Mouse (Mus musculus) neural tube, embryonic 14.5 days (tissue): ENCODE measurements around the gene Sdcbp2. TPM values are rescaled to one million over a fixed set of nuclear protein-coding genes. Genes with fewer than 3 reads are reported as not detected.
"Not testable (repeated sequence)": the region's sequence is repeated elsewhere in the genome, so short reads cannot be mapped to it uniquely, and the experiment has no call there.

Experiments
- ATAC-seq: fragments of 200-750 bp; cut with Nextera tagmentation; 2 replicates; pipeline ENCODE4 v1.8.0; 2017; ENCODE audit warnings: low read depth, mild to moderate bottlenecking, moderate TSS enrichment, moderate library complexity
- H3K27ac ChIP-seq: fragments of 300-500 bp; sonication (generic); 2 replicates; pipeline ENCODE4 v1.5.1; 2014; ENCODE audit warnings: low read depth, mild to moderate bottlenecking, control low read depth, low read length, moderate library complexity, mixed read lengths
- H3K27me3 ChIP-seq: fragments of 300-500 bp; sonication (generic); 2 replicates; pipeline ENCODE4 v1.6.1; 2014; ENCODE audit warnings: low read length; ENCODE audit not compliant: control insufficient read depth, insufficient read depth
- H3K36me3 ChIP-seq: fragments of 300-500 bp; sonication (generic); 2 replicates; pipeline ENCODE4 v1.6.1; 2014; ENCODE audit warnings: low read length, mixed read lengths; ENCODE audit not compliant: control insufficient read depth, insufficient read depth
- H3K4me1 ChIP-seq: fragments of 300-500 bp; sonication (generic); 2 replicates; pipeline ENCODE4 v1.6.1; 2014; ENCODE audit warnings: low read length; ENCODE audit not compliant: control insufficient read depth, insufficient read depth
- H3K4me2 ChIP-seq: fragments of 300-500 bp; sonication (generic); 2 replicates; pipeline ENCODE4 v1.6.1; 2014; ENCODE audit warnings: mild to moderate bottlenecking, low read depth, low read length, control low read depth
- H3K4me3 ChIP-seq: fragments of 300-500 bp; sonication (generic); 2 replicates; pipeline ENCODE4 v1.5.1; 2014; ENCODE audit warnings: low read depth, low read length, control low read depth, mixed read lengths
- H3K9ac ChIP-seq: fragments of 300-500 bp; sonication (generic); replicated peaks from 2 replicates; pipeline ENCODE4 v1.6.1; 2014; ENCODE audit warnings: low read depth, mild to moderate bottlenecking, control low read depth, low read length, mixed read lengths
- H3K9me3 ChIP-seq: fragments of 300-500 bp; sonication (generic); 2 replicates; pipeline ENCODE4 v1.6.1; 2016; ENCODE audit warnings: low read length; ENCODE audit not compliant: control insufficient read depth
- WGBS: fragments of 180-500 bp; shearing (Covaris S2); extraction: QIAGEN DNeasy Blood & Tissue Kit; methylation state at CpG from one replicate; pipeline ENCODE4 v1.1.7; 2014; 5-methylcytosine and 5-hydroxymethylcytosine counted together
- polyA plus RNA-seq: library from polyadenylated mRNA; unstranded; fragments of >200 nt; fragmentation: Nextera tagmentation; extraction: Ambion mirVana; gene quantifications from 2 replicates; pipeline ENCODE4 v1.2.1, GENCODE M21; 2014

Sdcbp2 gene
- polyA plus RNA-seq, 1 experiment from 2014 or later, result 0.72 TPM

GRCm38 (mm10) chr2:151609974-151610373 lies 37.6 kb downstream of the Sdcbp2 start:
- Histone ChIP-seq H3K4me2 (no peak overlapping the region), H3K4me3 (no peak overlapping the region), H3K36me3 (no peaks in the 10 kb centered on the region), H3K27ac (no peak overlapping the region), H3K9ac (no peak overlapping the region), H3K4me1 (peaks cover 5% of the 10 kb centered on the region), H3K9me3 (no peaks in the 10 kb centered on the region), H3K27me3 (no peaks in the 10 kb centered on the region)
- WGBS, result 22% methylated on average over 3 of the region's 3 CpGs
- peak; percentile 44; the same call in 1 of the 2 replicates for ATAC-seq

- H3K4me2 ChIP-seq, H3K4me3 ChIP-seq, H3K9me3 ChIP-seq, H3K9ac ChIP-seq, H3K27me3 ChIP-seq, H3K4me1 ChIP-seq, ATAC-seq, H3K36me3 ChIP-seq, H3K27ac ChIP-seq: not testable (repeated sequence)
- WGBS, result 90% methylated on average over 6 of the region's 8 CpGs
Observed at GRCm38 (mm10) chr2:151615779-151616178, 43.4 kb downstream of the Sdcbp2 start.

- Histone ChIP-seq H3K4me3 (no peak overlapping the region), H3K9me3 (no peaks in the 10 kb centered on the region), H3K27me3 (no peaks in the 10 kb centered on the region), H3K4me2 (no peak overlapping the region), H3K36me3 (no peaks in the 10 kb centered on the region), H3K4me1 (peaks cover 5% of the 10 kb centered on the region; the same call in 1 of the 2 replicates), H3K27ac (0 out of 2 replicates have a peak overlapping the region, but pooled peaks have one; percentile 28), H3K9ac (no peak overlapping the region)
- peak; percentile 51; the same call in 1 of the 2 replicates for ATAC-seq
- 63% methylated on average over 6 of the region's 6 CpGs for WGBS
Observed at GRCm38 (mm10) chr2:151616551-151617329, 44.3 kb downstream of the Sdcbp2 start.

GRCm38 (mm10) chr2:151623776-151624175 lies 51.4 kb downstream of the Sdcbp2 start:
- H3K4me3 ChIP-seq, result no peak overlapping the region
- H3K9me3 ChIP-seq, result no peaks in the 10 kb centered on the region
- no peaks in the 10 kb centered on the region for H3K27me3 ChIP-seq
- H3K36me3 ChIP-seq, result no peaks in the 10 kb centered on the region
- ATAC-seq, result no peak
- 33% methylated on average over 3 of the region's 3 CpGs for WGBS
- H3K4me1 ChIP-seq, result no peaks in the 10 kb centered on the region
- H3K4me2 ChIP-seq, result no peak overlapping the region
- H3K27ac ChIP-seq, result no peak overlapping the region
- no peak overlapping the region for H3K9ac ChIP-seq

- WGBS, result 83% methylated on average over 7 of the region's 7 CpGs
- no peak for ATAC-seq
- Histone ChIP-seq H3K27ac (no peak overlapping the region), H3K9me3 (no peaks in the 10 kb centered on the region), H3K36me3 (no peaks in the 10 kb centered on the region), H3K4me1 (peaks cover 9% of the 10 kb centered on the region; the same call in 1 of the 2 replicates), H3K27me3 (no peaks in the 10 kb centered on the region), H3K4me3 (no peak overlapping the region), H3K9ac (no peak overlapping the region), H3K4me2 (no peak overlapping the region)
Observed at GRCm38 (mm10) chr2:151626296-151626695, 53.9 kb downstream of the Sdcbp2 start.

- no peak for ATAC-seq
- Histone ChIP-seq H3K36me3 (no peaks in the 10 kb centered on the region), H3K9me3 (no peaks in the 10 kb centered on the region), H3K4me3 (no peak overlapping the region), H3K4me1 (peaks cover 12% of the 10 kb centered on the region; the same call in 1 of the 2 replicates), H3K4me2 (no peak overlapping the region), H3K27ac (no peak overlapping the region), H3K27me3 (no peaks in the 10 kb centered on the region), H3K9ac (no peak overlapping the region)
- 87% methylated on average over 3 of the region's 3 CpGs for WGBS
Observed at GRCm38 (mm10) chr2:151628011-151628410, 55.6 kb downstream of the Sdcbp2 start.

GRCm38 (mm10) chr2:151629310-151629709 lies 56.9 kb downstream of the Sdcbp2 start:
- H3K36me3 ChIP-seq, result no peaks in the 10 kb centered on the region
- no peak overlapping the region for H3K27ac ChIP-seq
- H3K4me2 ChIP-seq, result peak overlapping the region; percentile 16; the same call in 1 of the 2 replicates
- 63% methylated on average over 7 of the region's 7 CpGs for WGBS
- H3K9ac ChIP-seq, result no peak overlapping the region
- no peak overlapping the region for H3K4me3 ChIP-seq
- H3K4me1 ChIP-seq, result peaks cover 12% of the 10 kb centered on the region; the same call in 1 of the 2 replicates
- H3K27me3 ChIP-seq, result no peaks in the 10 kb centered on the region
- ATAC-seq, result no peak
- no peaks in the 10 kb centered on the region for H3K9me3 ChIP-seq

- Histone ChIP-seq H3K4me2 (peak overlapping the region; percentile 41), H3K36me3 (no peaks in the 10 kb centered on the region), H3K9me3 (no peaks in the 10 kb centered on the region), H3K4me3 (peak overlapping the region; percentile 86), H3K9ac (peak overlapping the region; percentile 92), H3K27me3 (no peaks in the 10 kb centered on the region), H3K27ac (peak overlapping the region; percentile 94), H3K4me1 (peaks cover 12% of the 10 kb centered on the region; the same call in 1 of the 2 replicates)
- peak; percentile 3 for ATAC-seq
- 2% methylated on average over 21 of the region's 22 CpGs for WGBS
Observed at GRCm38 (mm10) chr2:151631406-151632158, 59.2 kb downstream of the Sdcbp2 start.
